Mouse (Mus musculus): ENCODE data around the gene Cd19.

Gene Cd19

DNA sequence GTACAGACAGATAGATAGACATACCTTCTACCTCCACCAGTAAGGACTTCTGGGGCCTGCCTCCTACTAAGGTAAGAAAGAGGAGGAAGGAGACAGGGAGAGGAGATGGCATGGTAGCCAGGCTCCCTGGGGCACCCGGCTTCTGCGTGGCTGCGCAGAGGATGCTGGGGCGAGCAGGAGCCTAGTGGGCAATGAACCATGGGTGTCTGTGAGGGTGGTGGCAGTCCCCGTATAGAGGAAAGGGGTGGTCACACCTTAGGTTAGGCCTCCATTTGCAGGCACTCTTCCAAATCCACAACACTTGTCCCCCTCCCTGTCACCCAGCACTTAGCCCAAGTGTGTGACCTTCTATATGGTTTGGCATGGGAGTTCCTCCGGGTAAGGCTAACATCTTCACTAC lies at the start of gene Cd19:
Cd19 (minus strand) TSS at position 165 of the 400 bp plus-strand sequence.
- DNase-seq (ENCODE audit: low read depth in 1 of 2, low spot score in 2 of 2) = no peak

- no peak for DNase-seq (ENCODE audit: low read depth in 1 of 2, low spot score in 2 of 2)
Measured at GRCm38 (mm10) chr7:126464121-126464520, 49.4 kb upstream of the Cd19 start.

- no peak for DNase-seq (ENCODE audit: low read depth in 1 of 2, low spot score in 2 of 2)
Measured at GRCm38 (mm10) chr7:126463547-126463946, 48.9 kb upstream of the Cd19 start.

GRCm38 (mm10) chr7:126463004-126463403 lies 48.3 kb upstream of the Cd19 start, which contains the start of gene Atp2a1:
TSS of gene Atp2a1 (minus strand) at chr7:126463108.
- DNase-seq (ENCODE audit: low read depth in 1 of 2, low spot score in 2 of 2) = no peak

DNA sequence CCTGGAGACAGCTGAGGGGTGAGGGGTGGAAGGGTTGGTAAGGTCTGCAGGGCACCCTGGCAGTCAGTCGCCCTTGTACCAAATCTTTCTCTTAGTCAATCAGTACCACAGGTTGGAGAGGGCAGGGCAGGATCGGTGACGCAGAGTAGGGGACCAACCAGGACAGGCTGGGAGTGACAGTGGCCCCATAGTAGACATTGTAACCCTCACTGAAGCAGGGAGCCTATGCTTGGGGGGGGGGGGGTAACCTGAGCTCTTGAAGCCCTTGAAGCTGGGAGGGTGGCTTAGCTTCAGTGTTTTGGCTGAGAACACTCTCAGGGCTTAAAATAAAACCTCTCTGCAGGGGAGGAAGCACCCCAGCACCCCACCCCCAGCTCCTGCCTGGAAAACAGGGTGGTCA lies 46.9 kb upstream of the Cd19 start:
- DNase-seq (ENCODE audit: low read depth in 1 of 2, low spot score in 2 of 2) = no peak

DNA sequence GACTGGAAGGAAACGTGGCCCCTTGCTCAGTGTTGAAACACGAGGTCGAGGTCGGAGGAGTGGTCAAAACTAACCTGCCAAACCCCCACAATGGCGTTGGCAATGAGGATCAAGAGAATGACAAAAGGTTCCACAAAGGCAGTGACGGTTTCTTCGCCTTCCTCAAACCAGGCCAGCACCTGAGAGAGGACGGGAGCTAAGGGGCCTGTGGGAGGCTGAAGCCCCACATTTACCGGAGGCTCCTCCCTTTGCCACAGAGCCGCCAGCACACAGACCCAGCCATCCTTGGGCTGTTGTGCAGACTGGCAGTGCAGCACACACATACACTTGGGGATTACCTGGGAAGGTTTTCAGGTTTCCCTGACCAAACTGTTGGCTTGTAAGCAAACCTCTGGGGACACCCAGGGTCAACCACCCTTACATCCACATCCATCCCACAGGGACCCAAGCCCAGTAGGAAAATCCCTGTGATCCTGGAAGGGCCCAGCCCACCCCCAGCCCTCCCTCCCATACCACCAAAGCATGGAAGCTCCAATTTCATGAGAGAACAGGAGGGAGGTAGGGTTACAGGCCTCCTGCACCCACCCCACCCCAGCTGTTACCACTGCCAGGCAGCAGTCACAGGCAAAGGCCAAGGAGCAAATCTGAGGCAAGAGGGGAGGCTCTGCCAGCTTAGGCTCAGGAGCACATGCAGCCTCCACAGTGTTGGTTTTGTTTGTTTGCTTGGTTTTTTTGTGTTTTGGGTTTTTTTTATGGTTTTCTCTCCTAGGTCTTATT lies 46.1 kb upstream of the Cd19 start:
- no peak for DNase-seq (ENCODE audit: low read depth in 1 of 2, low spot score in 2 of 2)

DNA sequence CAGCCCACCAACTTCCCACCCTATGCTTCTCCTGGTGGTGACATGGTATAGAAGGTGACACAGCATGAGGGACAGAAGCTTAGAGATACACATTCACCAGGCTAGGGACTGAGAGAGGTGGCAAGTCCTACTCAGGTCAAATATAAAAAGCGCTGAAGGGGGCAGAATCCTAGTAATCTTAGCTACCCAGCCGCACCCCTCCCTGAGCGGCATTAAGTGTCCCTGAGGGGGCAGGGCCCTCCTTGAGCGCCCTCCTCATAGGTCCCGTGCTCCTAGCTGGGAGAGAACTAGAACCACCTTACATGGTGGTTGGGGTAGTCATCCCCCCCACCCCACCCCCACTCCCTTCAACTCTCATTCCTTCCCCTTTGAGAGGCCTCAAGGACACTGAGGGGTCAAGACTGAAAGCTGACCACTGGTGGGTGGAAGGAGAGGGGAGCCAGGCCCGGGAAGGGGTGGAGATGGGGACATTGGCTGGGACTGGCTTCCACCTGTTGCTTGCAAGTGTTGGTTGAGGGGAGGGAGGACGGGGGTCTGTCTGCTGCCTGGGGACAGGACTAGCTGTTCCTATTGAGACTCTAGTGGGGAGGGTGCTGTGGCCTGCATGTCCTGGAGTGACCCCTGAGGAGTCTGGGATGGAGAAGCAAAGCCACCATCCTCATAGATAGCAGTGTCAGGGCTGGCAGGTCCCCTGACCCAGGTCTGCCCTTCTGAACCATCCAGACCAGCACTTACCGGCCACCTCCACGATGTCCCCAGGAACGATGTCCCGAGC lies 44.3 kb upstream of the Cd19 start:
- DNase-seq (ENCODE audit: low read depth in 1 of 2, low spot score in 2 of 2) = no peak

- DNase-seq (ENCODE audit: low read depth in 1 of 2, low spot score in 2 of 2) = no peak
Measured at GRCm38 (mm10) chr7:126458225-126458624, 43.5 kb upstream of the Cd19 start.

- no peak for DNase-seq (ENCODE audit: low read depth in 1 of 2, low spot score in 2 of 2)
Measured at GRCm38 (mm10) chr7:126456382-126457266, 41.9 kb upstream of the Cd19 start.

- DNase-seq (ENCODE audit: low read depth in 1 of 2, low spot score in 2 of 2) = no peak
Measured at GRCm38 (mm10) chr7:126455242-126455641, 40.6 kb upstream of the Cd19 start.

DNA sequence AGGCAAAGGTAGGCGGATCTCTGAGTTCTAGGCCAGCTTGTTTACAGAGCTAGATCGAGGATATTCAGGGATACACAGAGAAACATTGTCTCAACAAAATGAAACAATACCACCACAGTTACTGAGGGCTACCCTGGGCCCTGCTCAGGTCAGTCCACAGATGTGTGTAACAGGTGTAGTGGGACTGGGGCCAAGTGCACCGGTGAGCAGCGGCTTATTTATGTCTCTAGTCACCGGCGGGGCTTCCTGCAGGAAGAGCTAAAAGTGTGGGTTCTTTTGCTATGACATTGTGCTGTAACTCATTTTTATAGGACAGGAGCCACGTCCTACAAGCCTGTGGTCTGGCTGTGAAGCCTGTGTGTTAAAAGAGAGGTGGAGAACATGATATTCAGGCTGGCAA lies 39.2 kb upstream of the Cd19 start:
- DNase-seq (ENCODE audit: low read depth in 1 of 2, low spot score in 2 of 2) = no peak

DNA sequence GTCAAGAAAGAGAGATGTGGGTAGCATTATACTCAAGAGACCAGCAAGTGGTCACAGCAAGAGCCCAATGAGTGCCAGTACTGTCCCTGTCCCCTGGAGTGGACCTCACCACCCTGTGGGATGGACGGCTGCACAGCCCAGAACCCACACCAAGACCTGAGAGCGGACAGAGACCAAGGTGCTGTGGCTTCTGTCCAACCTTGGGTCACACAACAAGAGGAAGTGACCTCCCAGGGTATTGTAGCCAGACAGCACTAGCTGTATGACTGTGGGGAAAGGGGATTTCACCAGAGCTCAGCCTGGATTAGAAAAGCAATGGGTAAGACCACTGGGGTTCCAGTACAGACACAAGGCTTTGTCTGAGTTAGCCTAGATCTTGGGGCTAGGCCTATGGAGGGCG lies 37.6 kb upstream of the Cd19 start:
- DNase-seq (ENCODE audit: low read depth in 1 of 2, low spot score in 2 of 2) = no peak

DNA sequence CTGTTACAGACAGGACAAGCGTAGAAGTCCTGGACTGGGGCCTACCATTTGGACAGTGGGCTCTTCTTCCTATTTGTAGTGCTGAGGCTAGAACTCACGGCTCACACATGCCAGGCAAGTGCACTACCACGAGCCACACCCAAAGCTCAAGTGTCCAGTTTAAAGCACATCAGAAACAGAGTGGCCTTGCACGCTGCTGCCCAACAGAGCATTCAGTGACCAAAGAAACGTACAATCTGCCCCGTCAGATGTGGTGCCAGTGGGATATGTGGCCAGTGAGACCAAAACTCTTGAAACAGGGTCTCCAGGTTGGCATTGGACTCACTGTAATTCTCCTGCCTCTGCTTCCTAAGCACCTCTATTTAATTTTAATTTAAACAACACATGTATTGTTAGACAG lies 36.0 kb upstream of the Cd19 start:
- DNase-seq (ENCODE audit: low read depth in 1 of 2, low spot score in 2 of 2) = no peak

DNA sequence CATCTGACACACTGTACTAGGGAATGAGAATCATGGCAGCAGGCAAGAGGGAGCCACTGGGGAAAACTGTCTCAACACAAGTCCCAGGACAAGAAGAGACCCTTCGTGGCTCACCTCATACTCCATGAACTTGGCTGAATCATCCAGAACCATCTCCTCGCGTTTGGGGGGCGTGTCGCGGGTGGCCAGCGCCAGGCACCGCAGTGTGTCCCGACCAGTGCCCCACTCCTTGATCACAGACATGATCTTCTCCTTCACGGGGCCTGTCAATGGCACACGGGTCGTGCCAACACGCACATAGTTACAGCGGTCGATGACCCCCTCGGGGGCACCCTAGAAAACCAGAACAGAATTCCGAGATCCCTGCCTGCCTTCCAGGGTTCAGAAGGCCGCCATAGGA lies 35.3 kb upstream of the Cd19 start:
- DNase-seq (ENCODE audit: low read depth in 1 of 2, low spot score in 2 of 2) = no peak

GRCm38 (mm10) chr7:126448481-126448880 lies 33.8 kb upstream of the Cd19 start:
- DNase-seq (ENCODE audit: low read depth in 1 of 2, low spot score in 2 of 2) = peak in 1 of 2 experiments; percentile 23

GRCm38 (mm10) chr7:126446217-126446616 lies 31.5 kb upstream of the Cd19 start:
- DNase-seq (ENCODE audit: low read depth in 1 of 2, low spot score in 2 of 2) = no peak

DNA sequence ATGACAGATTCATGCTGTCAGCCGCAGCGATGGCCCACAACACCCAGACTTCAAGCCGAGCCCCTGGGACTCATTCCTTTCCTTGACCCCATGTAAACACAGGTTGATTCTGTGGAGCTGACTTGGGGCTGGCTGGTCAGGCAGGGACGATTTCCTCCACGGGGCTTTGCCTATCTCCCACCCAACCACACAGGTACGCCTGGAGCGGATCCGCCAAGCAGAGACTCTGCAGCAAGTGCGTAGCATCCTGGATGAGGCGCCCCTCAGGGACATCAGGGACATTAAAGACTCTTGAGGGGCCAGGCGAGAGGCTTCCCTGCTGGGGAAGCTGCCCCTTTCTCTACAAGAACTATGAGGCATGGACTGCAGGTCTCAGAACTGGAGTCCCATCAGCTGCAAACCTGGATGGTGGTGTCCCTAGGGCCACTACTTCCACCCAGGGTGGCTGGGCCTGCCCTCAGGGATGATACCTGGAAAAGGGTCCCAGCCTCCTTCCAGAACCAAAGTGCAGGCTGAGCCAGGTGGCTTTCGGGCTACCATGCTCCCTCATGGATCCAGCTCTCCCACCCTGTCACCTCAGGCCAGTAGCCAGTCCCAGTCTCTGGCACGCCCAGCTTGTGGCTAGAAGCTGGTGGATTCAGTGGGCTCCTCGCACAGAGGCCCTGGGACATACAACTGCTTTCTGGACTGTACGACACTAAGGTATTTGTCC lies 30.6 kb upstream of the Cd19 start:
- no peak for DNase-seq (ENCODE audit: low read depth in 1 of 2, low spot score in 2 of 2)

DNA sequence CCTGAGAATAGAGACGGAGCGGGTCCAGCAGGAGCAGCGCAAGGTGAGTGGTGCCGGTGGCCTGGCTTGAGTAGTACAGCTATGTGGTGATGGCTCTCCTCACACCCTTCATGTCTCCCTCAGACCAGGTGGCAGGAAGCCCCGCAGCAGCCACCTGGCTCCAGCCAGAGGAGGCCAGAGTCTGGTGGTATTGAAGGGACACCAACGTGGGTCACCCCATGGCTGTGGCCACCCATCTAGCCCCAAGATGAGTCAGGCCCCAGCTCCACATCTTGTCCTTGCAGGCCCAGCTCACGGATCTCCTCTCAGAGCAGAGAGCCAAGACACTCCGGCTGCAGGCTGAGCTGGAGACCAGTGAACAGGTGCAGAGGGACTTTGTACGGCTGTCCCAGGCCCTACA lies 29.8 kb upstream of the Cd19 start:
- DNase-seq (ENCODE audit: low read depth in 1 of 2, low spot score in 2 of 2) = no peak

- no peak for DNase-seq (ENCODE audit: low read depth in 1 of 2, low spot score in 2 of 2)
Measured at GRCm38 (mm10) chr7:126443997-126444396, 29.3 kb upstream of the Cd19 start.

DNA sequence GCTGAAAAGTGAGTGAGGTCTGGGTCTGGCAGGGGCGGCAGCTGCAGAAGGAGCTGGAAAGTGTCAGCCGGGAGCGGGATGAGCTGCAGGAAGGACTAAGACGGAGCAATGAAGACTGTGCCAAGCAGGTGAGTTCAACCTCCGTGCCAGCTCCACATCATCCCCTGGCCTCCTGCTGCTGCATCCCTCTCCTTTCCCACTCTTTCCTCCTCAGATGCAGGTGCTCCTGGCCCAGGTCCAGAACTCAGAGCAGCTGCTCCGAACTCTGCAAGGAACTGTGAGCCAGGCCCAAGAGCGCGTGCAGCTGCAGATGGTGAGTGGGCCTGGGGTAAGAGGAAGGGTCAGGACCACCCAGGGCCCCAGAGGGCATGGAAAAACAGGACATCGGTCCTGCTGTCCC lies 25.4 kb upstream of the Cd19 start:
- no peak for DNase-seq (ENCODE audit: low read depth in 1 of 2, low spot score in 2 of 2)

GRCm38 (mm10) chr7:126436851-126437250 lies 22.2 kb upstream of the Cd19 start:
- peak in 1 of 2 experiments; percentile 44 for DNase-seq (ENCODE audit: low read depth in 1 of 2, low spot score in 2 of 2)
